Mouse (Mus musculus) mouse trophoblast stem cell (cell line): ENCODE measurements around the gene Iltifb.
"Not testable (repeated sequence)": the region's sequence is repeated elsewhere in the genome, so short reads cannot be mapped to it uniquely, and the experiment has no call there.

Source experiments
- in situ Hi-C, 2 experiments: fragments of 300-500 bp; cut with MseI, MboI; formaldehyde crosslinking; loops; 2 replicates in 1 of 2; 3 replicates in 1 of 2; pipeline ENCODE4 v1.15.1; 2025

Iltifb gene

DNA sequence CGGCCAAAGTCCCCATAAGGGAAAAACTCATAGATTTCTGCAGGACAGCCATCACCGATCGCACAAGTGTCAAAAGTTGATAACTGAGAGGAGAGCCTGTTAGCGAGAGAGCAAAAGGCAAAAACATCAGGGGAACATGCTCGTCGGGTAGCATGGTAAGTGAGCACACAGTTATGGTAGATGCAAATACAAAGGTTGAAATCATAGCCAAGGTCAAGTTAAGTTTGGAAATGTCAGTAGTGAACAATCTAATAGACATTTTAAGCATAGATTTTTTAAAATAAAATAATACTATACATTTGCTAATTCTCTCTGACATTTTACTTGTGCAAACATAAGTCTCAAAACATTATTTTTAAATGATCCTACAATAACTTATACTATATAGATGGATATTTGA is at the start of gene Iltifb:
Gene Iltifb, minus strand, starts transcription at position 101 of the 400 bp plus-strand sequence.
- in situ Hi-C loops, result no loop called here

DNA sequence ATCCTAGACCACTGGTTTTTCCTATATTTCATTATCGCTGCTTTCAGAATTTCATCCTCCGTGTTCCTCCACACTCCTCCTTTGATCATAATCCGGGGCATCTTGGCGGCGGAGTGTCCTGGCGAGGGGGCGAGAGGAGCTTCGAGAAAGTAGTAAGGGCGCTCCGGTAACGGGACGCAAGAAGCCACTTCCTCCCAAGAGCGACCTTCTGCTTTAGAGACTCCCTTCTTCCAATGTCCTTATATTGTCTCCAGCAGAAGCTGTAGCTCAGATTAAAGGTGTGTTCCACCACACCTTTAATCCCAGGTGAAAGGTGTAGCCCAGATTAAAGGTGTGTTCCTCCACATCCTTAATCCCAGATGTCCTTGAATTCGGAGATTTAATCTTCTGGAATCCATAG is 48.3 kb upstream of the Iltifb start, which contains the start of gene Gm9046:
Gene Gm9046, minus strand, starts transcription at position 101 of the 400 bp plus-strand sequence.
- in situ Hi-C loops, result not testable (repeated sequence)

DNA sequence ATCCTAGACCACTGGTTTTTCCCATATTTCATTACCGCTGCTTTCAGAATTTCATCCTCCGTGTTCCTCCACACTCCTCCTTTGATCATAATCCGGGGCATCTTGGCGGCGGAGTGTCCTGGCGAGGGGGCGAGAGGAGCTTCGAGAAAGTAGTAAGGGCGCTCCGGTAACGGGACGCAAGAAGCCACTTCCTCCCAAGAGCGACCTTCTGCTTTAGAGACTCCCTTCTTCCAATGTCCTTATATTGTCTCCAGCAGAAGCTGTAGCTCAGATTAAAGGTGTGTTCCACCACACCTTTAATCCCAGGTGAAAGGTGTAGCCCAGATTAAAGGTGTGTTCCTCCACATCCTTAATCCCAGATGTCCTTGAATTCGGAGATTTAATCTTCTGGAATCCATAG is 42.9 kb upstream of the Iltifb start, which contains the start of gene Gm9045:
Gene Gm9045, minus strand, starts transcription at position 101 of the 400 bp plus-strand sequence.
- in situ Hi-C loops, result not testable (repeated sequence)

DNA sequence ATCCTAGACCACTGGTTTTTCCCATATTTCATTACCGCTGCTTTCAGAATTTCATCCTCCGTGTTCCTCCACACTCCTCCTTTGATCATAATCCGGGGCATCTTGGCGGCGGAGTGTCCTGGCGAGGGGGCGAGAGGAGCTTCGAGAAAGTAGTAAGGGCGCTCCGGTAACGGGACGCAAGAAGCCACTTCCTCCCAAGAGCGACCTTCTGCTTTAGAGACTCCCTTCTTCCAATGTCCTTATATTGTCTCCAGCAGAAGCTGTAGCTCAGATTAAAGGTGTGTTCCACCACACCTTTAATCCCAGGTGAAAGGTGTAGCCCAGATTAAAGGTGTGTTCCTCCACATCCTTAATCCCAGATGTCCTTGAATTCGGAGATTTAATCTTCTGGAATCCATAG is 37.5 kb upstream of the Iltifb start, which contains the start of gene Gm9044:
Gene Gm9044, minus strand, starts transcription at position 101 of the 400 bp plus-strand sequence.
- in situ Hi-C loops, result not testable (repeated sequence)

DNA sequence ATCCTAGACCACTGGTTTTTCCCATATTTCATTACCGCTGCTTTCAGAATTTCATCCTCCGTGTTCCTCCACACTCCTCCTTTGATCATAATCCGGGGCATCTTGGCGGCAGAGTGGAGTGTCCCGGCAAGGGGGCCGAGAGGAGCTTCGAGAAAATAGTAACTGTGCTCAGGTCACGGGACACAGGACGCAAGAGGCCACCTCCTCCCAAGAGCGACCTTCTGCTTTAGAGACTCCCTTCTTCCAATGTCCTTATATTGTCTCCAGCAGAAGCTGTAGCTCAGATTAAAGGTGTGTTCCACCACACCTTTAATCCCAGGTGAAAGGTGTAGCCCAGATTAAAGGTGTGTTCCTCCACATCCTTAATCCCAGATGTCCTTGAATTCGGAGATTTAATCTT is 32.0 kb upstream of the Iltifb start, which contains the start of gene Gm9040:
Gene Gm9040, minus strand, starts transcription at position 101 of the 400 bp plus-strand sequence.
- in situ Hi-C loops, result not testable (repeated sequence)

DNA sequence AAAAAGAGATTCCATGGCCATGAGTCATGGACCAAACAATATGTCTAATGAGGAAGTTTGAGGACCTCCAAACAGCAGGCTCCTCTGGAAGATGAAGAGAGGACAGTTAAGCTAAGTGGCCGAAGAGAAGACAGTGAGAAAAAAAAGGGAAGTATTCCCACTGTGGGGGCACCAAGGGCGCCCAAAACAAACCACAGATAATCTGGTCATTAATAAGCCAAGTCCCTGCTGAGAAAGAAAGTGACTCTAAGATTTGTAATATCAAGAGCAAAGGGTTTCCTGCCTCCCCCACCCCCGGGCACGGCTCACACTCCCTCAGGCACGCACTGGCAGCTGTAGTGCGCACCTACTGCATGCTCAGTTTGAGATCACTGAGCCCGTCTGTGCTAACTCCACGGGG is 24.2 kb upstream of the Iltifb start:
- in situ Hi-C loops, result no loop called here

DNA sequence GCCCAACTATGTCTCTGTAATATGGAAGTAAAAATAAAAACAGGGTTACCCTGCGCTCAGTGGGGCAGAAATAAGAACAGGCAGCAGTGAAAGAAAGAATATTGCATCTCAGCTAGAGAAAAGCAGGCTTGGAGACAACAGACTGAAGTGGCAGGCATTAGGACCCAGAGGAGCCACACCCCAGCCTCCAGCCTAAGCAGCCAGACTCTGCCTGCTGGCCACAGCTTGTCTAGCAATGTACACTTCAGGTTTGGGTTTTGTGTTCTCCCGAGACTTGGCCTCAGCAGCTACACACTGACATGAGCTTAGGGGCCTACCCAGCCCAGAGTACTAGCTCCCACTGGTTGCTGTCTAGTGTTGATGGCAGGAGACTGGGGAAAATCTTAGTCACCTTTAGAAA is 7.3 kb upstream of the Iltifb start:
- in situ Hi-C loops, result not testable (repeated sequence)

DNA sequence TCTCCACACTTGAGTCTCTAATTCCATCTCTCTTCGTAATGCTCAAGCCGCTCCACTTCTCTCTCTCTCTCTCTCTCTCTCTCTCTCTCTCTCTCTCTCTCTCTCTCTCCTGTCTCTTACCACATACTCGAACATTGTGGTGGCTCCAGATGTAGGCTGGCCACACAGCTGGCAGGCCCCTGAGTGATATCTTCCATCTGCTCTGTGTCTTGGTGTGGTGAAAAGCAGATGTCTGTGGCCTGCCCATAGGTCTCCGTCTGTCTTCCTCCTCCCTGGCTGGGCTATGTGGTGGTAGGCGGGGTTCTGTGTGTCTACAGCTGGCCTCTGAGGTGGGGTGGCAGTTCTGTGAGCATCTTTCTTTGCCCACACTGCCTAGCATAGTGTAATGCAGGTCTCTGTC is 11.8 kb downstream of the Iltifb start:
- in situ Hi-C loops, result not testable (repeated sequence)

DNA sequence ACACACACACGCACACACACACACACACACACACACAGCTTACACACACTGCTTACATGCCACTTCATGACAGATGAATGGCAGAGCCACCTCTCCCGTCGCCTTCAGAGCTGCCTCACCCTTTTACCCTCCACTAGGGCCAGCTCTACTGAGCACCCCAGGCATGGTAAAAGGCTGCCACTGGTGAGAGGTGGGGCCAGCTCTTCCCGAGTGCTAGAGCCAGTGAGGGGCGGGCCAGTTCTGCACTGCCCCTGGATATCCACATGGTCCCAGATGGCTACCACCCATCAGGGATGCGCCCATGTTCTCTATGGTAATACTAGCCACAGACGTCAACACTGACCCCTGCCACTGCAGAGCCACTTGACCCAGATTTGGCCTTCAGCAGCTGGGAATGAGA is 12.3 kb downstream of the Iltifb start:
- in situ Hi-C loops, result not testable (repeated sequence)

DNA sequence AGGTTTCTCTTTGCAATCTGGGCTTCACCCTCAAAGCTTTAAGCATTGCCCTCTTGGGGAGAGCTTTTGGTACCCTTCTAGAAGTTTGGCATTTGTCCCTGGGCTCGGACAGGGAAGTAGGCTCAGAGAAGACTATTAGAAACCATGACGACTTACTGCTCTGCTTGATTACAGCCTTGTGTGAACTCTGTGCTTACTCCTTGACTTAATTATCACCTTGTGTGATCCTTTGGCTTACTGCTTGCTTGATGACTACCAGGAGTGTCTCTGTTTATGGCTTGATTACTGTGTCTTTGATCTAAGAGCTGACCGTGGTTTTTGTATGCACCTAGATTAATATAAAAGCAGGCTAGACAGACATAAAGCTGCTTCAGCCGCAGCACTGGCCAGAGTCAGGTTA is 16.8 kb downstream of the Iltifb start:
- in situ Hi-C loops, result not testable (repeated sequence)

DNA sequence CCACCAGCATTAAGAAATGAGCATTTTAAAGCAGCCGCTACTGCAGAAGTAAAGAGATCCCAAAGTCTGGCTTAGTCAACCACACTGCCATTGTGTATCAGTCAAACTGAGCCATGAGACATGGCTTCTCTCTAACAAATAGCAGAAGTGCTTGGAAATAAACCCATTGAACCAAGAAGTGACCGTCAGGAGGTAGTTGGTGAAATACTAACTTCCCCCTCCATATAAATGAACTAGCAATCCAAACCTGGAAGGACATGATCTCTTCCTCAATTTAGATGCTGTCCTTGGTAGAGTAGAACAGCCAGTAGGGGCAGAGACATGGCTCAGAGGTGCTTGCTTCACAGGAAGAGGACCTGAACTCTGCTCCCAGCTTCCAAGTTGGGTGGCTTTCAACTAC is 23.4 kb downstream of the Iltifb start:
- in situ Hi-C loops, result not testable (repeated sequence)

DNA sequence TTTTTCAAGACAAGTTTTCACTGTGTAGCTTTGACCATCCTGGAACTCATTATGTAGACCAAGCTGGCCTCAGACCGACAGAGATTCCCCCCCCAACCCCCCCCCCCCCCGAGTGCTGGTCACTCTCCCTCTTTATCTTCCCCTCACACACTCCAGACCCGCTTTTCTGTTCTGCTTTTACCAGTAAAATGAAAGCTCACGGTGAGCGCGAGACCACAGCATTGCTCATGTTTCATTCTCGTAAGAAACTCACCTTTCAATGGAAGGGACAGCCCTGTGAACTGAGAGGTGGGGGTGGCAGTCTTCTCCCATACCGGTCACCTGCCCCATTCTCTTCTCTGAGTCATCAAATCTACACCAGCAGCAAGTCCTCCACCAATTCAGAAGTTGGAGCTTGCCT is 26.0 kb downstream of the Iltifb start:
- in situ Hi-C loops, result not testable (repeated sequence)

DNA sequence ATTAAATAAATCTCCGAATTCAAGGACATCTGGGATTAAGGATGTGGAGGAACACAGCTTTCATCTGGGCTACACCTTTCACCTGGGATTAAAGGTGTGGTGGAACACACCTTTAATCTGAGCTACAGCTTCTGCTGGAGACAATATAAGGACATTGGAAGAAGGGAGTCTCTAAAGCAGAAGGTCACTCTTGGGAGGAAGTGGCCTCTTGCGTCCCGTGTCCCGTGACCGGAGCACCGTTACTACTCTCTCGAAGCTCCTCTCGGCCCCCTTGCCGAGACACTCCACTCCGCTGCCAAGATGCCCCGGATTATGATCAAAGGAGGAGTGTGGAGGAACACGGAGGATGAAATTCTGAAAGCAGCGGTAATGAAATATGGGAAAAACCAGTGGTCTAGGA is 36.5 kb downstream of the Iltifb start, which contains the start of gene Gm32802:
Gene Gm32802, plus strand, starts transcription at position 301 of the 400 bp plus-strand sequence.
- in situ Hi-C loops, result not testable (repeated sequence)

DNA sequence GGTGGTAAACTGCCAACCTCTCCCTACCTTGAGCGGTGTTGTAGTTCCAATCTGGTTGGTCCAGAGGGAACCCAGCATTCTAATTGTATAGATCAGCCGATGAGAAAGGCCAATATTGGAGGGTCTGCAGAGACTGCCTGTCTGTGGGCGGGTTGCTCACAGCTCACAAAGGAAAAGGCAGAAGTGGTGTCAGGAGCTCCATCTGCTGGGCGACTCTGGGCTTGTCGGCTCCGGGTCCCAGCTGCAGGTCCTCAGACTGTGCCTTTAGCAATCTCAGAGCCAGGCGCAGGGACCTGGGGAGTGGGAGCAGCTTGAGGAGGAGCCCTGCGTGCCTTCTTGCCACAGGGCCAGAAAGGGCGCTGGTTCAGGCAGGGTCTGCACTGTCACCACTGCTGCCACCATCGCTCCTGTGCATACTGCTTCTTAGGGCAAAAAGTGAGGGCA is 44.0 kb downstream of the Iltifb start:
- in situ Hi-C loops, result no loop called here

DNA sequence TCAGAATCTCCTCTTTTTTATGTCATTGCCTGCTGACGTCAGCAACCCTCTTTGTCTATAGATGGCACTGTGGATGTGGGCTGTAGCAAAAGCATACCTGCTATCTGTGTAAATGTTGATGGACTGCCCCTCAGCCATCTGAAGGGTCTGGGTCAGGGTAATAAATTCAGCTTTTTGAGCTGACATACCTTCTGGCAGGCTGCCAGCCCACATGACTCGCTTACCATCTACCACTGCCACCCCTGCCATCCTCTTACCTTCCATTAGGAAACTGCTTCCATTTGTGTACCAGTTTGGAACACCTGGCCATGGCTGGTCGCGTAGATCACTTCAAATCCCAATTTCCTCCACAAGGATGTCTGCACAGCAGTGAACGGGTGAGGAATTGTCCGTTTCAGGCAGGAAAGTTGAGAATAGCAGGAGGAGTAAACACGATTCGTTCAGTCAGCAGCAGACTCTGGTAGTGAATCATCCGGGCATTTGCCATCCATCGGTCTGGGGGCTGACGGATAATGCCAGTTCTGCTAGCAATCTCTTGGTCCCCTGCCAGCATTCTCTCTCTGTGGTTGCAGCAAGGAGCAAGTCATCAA is 45.7 kb downstream of the Iltifb start:
- in situ Hi-C loops, result not testable (repeated sequence)

DNA sequence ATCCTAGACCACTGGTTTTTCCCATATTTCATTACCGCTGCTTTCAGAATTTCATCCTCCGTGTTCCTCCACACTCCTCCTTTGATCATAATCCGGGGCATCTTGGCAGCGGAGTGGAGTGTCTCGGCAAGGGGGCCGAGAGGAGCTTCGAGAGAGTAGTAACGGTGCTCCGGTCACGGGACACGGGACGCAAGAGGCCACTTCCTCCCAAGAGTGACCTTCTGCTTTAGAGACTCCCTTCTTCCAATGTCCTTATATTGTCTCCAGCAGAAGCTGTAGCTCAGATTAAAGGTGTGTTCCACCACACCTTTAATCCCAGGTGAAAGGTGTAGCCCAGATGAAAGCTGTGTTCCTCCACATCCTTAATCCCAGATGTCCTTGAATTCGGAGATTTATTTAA is 54.2 kb downstream of the Iltifb start, which contains the start of gene Gm32717:
Gene Gm32717, minus strand, starts transcription at position 101 of the 400 bp plus-strand sequence.
- in situ Hi-C loops, result not testable (repeated sequence)
